Mouse (Mus musculus): Measurements from ENCODE around the gene Ptprt.

Gene Ptprt

DNA sequence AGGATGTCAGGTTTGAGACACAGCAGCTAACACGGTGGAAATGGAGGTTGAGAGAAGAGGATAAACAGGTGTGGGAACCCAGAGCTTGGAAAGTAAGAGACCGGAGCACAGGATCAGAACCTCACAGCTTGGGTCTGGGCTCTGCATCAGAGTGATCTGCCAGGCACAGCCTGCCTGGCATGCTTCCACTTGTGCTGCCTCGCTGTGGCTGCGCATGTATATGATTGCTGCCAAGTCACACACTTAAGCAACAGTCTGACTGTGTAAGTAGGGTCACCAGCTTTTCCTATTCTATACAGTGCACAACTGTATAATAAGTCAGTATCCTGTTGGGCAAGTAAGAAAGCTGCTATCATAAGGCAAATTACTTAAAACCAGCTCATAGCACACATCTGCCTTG is 249.9 kb downstream of the Ptprt start:
- DNase-seq (ENCODE audit: low spot score in 2 of 2) = no peak

DNA sequence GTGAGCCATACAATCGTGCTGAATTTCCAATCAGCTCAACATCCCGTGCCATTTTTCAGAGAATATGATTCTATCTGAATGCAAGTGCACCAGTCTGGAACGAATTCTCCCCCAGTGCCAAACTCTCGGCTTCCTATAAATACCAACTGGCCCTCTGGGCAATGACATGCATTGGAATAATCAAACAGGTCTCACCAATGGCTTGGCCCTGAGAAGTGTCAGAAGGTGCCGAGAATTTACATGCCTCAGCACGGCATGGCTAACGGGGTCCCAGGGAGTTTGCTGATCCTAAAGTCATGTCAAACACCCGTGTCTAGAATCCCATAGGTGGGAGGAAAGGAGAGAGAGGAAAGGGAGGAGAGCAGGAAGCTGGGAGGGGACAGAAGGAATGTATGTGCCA is 251.7 kb downstream of the Ptprt start:
- DNase-seq (ENCODE audit: low spot score in 2 of 2) = no peak

DNA sequence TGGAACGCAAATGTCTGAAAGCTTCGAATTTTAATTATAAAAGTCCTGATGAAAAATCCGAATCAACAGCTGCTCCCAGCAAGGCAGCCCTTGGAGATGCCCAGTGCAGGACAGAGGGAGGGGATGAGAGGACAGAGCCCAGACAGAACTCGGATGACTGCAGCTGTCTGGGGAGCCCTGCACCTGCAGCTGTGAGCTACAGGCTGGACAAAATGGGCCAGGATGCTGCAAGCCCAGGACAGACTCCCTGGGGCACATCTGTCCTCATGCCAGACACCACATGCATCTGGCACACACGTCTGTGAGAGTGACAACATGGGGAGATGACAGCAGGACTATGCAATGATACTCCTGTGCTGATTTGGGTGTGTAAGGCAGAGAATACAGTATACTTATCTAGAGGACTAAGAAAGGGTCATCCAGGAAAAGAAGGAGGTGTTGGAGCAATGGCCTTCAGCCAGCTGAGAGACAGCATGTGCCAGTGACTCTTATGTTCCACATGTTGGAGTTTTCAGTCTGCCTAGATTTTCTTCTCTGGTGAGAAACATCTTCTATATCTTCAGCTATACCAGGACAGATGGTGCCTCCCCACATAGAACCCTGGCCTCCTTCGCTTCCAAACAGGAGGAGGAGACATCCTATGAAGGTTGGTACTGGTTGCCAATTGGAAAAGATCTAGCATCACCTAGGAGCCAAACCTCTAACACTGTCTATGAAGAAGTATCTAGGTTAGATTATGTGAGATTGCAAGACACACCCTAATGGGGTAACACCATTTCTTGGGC is 259.4 kb downstream of the Ptprt start:
- DNase-seq (ENCODE audit: low spot score in 2 of 2) = no peak

DNA sequence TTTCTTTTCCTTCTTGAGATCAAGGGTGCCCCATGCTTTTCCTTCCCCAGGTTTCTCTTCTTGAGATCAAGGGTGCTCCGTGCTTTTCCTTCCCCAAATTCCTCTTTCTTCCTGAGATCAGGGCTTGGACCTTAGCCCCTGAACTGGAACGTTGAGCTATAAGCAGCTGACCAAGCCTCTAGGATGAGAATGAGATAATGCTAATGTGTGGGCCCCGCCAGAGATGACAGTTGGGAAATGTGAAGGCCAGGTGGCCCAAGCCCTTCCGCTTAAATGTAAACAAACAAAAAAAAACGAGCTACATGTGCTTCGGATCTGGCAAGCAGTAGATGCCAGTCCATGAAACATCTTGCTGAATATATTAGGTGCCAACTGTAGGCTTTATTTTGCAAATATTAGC is 266.3 kb downstream of the Ptprt start:
- no peak for DNase-seq (ENCODE audit: low spot score in 2 of 2)

DNA sequence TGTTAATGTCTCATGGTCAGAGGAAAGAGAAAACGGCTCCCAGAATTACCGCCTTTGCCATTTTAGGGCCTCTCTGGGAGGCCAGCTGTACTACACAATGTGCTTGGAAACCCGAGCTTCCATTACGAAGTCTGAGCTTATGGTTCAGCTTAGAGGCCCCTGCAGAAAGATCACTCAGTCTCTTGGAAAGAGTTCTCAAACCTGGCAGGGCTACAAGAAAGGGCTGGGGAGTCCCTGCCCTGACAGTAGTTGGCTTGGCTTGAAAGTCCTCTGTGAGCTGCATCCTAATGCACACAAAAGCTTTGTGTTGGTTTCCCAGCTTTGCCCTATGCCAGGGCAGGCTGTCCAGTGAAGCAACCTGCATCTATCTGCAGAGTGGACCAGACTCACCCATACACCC is 269.1 kb downstream of the Ptprt start:
- DNase-seq (ENCODE audit: low spot score in 2 of 2) = no peak

DNA sequence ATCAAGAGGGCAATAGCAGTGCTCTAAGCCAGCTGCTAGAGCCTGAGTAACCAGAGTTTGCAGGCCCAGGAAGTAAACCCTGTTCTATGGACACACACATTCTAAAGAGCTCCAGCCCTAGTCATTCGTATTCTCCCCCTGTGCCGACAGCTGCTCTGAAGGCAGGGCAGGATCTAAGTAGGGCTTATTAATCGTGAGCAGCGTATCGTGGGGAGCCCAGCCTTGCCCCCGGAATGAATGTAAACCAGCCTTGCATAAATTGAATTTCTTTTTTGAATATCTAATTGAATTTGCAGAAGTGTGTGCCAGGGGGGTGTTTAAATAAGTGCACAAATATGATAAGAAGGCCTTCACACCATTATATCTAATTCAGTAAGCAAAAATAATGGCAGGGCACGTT is 283.6 kb downstream of the Ptprt start:
- DNase-seq (ENCODE audit: low spot score in 2 of 2) = no peak

DNA sequence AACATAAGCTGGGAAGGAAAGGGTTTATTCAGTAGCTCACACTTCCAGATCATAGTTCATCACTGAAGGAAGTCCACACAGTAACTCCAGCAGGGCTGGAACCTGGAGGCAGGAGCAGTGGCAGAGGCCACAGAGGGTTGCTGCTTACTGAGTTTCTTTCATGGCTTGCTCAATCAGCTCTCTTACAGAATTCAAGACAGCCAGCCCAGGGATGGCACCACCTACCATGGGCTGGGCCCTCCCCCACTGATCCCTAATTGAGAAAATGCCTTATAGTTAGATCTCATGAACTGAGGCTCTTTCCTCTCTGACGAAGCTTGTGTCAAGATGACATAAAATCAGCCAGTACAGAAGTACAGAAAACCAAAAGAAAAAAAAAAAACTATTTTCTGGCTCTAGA is 311.9 kb downstream of the Ptprt start:
- DNase-seq (ENCODE audit: low spot score in 2 of 2) = no peak

DNA sequence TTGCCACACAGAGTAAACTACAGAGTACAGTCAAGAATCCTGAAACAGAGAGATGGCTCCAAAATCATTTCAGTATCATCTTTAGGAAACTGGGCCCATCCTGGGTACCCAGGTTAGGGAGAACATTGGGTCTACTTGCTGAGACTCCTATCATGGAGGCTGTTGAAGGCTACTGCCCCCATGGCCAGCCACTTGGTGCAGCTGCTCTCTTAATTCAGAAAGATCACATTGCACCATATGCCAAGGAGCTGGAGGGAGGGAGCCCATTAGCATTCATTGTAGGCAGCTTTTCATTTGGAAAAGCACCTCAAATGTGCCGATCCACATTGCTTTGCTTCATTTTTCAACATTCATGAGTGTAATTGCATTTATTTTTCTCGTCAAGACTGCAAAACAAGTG is 319.1 kb downstream of the Ptprt start:
- DNase-seq (ENCODE audit: low spot score in 2 of 2) = no peak

DNA sequence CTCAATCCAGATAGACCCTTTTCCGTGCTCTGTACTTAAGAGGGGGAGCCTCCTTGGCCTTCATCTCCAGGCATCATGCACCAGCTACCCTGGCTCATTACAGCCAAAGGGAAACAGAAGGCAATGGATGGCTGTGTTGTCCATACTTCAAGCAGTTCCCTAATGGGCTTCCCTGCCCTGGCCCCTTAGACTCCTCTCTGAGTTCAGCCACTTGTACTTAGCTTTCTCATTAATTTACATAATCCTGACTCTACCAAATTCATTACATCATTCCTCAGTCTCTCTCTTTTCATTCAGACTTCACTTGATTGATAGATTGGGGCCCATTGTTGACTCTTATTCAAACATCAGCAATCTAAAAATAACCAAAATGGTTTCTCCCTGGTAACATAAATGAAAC is 320.7 kb downstream of the Ptprt start:
- DNase-seq (ENCODE audit: low spot score in 2 of 2) = no peak

DNA sequence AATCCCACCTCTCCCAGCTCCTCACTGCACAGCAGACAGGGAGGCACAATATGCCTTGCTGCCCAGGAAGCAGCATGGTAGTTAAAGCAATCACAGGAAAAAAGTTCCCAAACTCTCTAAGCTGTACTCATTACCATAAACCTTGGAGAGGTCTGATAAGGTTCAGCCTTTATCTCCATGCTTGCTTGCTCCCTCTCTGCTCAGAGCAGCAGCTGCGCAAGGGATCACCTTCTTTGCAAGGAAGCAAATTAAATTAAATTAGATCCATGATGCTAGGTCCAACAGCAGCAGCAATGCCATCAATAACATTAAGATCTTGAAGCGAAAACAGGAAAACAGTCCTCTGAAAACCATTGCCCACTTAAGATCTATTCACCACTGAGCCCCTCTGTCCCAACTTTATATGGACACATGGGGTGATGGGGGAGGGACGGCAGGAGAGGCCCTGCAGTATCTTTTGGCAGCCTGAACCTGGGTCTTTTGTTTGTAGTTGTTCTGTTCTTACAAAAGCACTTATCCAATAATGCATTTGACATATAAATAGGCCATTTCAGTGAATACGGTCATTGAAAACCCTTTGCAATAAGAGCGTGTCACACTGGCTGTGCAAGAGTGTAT is 328.8 kb downstream of the Ptprt start:
- no peak for DNase-seq (ENCODE audit: low spot score in 2 of 2)

DNA sequence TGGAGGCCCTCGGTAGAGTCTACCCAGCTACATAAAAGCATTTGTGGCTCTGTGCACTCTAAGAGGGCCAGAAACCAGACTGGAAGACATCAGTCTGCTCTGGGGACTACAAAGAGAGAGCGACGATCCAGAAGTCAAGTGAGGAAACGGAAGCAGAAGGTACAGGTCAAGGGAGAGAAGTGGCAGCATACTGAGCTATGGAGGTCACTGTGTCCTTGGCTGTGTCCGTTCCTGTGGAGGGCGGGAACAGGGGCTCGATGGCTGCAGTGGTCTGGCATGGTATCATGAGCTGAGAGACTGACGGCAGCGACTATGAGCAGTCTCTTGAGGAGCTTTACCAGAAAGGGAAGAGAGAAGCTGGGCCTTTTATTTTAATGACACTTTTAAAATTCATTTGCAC is 331.5 kb downstream of the Ptprt start:
- no peak for DNase-seq (ENCODE audit: low spot score in 2 of 2)

DNA sequence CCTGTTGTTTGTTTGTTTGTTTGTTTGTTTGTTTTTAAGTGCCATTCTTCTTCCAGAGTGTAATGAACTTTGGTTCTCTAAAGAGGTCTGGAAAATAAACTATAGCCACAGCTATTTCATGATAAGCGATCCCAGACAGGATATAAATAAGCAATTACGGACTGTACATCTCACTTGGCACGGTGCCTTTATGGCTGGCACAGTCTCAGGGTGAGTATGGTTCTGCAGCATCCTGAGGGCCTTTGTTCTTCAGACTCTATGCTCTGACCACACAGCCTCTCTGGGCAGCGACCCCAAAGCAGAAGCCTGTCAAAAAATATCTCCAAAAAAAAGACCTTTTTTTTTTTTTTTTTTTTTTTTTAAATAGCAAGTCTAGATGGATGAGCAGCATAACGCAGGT is 338.5 kb downstream of the Ptprt start:
- DNase-seq (ENCODE audit: low spot score in 2 of 2) = no peak

DNA sequence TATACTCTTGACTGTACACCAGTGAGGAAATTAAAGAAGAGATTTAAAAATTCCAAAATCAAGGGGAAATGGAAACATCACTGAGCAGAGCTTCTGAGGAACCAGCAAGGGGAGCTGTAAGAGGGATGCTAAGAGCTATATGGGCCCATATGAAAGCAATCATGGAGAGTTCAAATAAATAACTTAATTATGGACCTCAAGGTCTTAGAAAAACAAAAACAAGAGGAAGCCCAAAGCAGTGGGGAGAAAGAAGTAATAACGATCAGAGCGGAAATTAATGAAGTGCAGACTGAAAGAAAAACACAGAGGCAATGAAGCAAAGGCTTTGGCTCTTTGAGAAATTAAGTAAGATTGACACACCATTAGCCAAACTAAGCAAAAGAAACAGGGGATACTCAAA is 353.0 kb downstream of the Ptprt start:
- no peak for DNase-seq (ENCODE audit: low spot score in 2 of 2)

DNA sequence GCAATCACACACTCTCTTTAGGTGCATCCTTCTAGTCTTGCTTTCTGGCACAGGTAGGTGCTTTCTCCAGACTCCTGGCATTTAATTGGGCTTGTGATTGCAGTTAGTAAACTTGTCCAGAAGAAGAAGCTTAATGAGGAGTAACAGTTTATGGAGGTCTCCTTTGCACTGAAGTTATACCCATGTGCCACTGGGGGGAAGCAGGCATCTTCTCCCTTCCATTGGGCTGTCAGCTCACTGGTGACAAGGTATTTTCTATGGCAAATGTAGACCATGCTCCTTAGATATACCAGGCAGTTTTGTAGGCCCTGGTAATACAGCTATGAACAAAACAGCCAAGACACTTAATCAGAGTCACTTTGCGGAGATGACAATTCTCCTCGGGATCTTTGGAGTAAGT is 366.9 kb downstream of the Ptprt start:
- no peak for DNase-seq (ENCODE audit: low spot score in 2 of 2)

DNA sequence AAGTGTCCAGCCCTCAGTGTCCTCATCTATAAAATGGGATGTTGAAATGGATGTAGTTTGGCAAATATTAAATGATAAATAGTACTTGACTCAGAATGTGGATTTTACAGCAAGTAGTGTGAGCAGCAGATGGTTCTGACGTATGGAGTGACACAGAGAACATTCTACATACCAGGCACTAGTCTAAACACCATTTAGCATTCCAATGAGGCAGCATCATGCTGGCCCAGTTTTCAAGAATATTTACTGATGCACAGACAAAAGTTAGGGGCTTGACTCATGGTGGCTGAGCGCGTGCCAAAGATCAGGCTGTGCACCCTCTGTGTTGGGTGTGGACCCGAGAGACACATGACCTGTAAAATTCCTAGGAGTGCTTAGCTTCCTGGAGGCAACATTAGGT is 378.3 kb downstream of the Ptprt start:
- DNase-seq (ENCODE audit: low spot score in 2 of 2) = no peak

DNA sequence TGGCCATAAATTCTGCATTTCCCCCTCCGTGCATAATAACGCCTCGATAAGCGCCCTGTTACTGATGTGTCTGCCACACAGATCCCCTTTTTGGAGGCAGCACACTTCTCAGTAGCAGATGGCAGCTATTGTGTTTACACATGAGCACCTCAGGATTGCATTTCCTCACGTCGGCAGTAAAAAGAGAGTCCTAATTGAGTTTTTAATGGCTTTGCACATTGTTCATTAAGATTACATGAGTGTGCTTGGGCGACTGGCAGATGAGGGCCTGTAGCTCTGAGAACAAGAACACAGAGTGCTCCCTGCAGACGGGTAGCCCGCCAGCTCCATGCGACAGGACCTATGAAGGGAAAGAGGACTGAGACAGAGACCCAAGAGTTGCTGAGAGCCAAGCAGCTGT is 378.8 kb downstream of the Ptprt start:
- DNase-seq (ENCODE audit: low spot score in 2 of 2) = no peak

DNA sequence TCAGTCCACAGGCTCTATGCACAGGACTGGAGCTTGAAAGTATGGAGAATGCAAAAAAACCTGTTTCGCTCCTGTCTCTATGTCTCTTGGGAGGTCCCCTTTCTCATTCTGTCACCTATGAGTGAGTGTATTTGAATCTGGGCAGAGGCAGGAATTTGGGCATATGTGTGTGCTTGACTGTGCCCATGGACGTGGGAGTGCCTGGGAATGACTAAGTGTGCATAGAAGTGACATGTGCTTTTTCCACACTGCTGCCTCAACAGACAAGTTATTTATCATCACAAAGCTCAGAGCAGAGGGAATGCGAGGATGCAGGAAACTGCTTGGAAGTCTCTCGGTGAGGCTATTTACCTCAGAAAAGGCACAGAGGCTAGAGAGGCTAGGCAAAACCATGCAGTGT is 387.1 kb downstream of the Ptprt start:
- DNase-seq (ENCODE audit: low spot score in 2 of 2) = no peak

DNA sequence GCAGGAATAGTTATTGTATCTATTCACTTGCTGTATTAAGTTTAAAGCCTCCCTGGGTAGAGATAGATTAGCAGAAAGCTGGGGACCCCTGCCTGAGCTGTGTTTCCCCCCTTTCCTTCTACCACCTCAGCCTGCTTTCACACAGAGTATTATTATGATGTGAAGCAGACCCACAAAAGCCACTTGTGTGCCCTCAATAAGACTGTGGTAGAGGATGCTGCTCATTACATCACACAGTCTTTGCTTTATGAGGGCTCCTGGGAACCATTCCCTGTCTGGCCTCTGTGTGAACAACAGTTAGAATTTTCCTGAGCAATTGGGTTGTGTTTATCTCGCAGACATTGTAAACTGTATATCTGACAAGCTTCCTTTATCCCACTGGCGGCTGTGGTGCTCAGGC is 409.7 kb downstream of the Ptprt start:
- DNase-seq (ENCODE audit: low spot score in 2 of 2) = no peak

DNA sequence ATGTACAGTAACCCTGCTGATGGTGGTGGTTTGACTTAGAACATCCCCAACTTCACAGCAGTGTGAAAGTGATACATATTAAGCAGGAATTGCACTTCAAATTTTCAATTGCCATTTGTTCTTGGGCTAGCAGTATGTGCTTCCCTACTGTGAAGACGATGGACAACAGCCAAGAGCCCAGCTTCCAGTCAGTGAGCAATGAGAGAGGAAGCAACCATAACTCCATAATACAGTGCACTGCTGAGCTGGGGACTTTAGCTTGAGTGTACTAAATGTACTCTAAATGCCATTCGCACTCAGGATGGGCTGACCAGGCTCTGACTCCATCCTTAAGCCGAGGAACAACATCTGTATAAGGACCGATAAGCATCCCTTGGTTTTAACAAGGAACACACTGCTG is 412.7 kb downstream of the Ptprt start:
- DNase-seq (ENCODE audit: low spot score in 2 of 2) = no peak

DNA sequence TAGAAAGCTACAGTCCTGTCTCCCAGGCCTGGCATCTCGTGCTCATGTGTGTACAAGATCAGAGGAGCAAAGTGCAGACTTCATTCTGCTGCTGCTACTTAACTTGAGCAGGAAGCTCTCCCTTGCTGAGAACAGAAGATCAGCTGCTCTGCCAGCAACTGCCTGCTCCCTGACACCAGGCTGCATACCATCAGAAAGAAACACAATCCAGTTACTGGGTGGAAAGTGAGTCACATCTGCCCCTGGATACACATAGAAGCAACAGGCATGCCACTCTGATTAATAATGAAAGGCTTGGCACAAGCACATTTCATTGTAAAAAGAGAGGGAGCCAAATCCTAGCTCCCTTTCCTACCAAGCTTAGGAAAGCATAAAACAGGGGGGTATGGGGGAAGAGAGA is 438.5 kb downstream of the Ptprt start:
- no peak for DNase-seq (ENCODE audit: low spot score in 2 of 2)

DNA sequence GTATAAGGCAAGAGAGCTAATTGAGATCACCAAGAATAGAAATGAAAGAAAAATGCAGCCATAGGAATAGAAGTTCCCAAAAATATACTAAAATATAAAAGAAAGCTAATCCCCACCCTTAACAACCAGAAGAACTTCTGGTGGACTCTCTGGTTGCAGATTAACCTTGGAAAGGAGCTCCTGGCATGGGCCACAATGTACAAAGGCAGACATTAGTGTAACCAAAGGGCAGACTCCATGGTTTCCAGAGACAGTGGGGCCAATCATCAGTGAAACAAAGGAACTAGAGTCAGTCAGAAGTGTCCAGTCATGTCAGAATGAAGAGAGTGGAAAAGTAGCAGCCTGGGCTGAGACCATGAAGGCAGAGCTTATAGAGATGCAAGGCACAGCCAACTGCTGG is 440.4 kb downstream of the Ptprt start:
- DNase-seq (ENCODE audit: low spot score in 2 of 2) = no peak

DNA sequence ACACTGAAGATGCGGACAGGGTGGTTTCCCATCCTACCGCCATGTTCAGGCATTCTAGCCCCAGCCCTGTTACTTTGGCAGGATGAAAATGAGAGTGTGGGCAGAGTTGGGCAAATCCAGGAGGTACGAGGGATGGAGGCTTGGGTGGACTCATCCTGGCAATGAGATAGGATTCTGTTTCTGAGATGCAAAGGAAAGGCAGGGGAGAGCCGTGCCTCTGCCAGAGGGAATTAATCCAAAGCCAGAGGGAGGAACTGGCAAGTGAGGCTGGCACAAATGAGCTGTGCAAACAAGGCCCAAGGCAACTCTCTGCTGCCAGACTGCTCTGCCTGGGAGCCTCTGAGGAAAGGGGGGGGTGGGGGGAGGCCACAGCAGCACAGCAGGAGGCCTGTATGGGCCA is 441.4 kb downstream of the Ptprt start:
- DNase-seq (ENCODE audit: low spot score in 2 of 2) = no peak

DNA sequence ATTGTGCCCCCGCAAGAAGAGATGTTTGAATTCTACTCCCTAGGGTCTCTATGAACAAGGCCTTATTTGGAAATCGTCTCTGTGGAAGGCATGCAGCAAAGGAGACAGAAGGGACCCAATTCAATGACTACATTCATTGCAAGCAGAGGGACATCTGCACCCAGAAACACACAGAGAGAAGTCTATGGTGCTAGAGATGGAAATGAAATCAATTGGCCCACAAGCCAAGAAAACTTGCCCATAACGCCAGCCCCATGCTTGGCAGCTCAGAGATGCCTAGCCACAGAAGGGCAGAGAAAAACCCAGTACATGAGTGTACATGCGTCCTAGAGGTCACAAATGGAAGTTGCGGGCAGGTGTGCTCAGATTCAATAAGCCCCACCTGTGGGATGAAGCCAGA is 443.1 kb downstream of the Ptprt start:
- DNase-seq (ENCODE audit: low spot score in 2 of 2) = no peak

DNA sequence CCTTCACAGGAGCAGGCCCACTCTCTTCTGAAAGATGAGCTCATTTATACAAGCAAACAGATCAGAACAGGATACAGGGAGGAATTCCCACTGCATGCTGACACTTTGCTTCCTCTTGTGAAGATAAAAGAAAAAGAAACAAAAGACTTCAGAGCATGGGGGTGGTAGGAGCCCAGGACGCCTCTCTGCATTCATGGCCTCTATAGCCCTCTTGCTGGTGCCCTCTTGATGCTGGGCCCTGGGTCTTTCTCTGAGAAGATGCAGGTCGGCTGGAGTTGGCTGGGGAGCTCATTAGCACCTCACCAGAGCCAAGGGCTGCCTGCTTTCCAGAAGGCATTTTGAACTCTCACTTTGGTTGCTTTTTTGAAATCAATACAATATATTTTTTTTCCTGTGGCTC is 448.6 kb downstream of the Ptprt start:
- DNase-seq (ENCODE audit: low spot score in 2 of 2) = no peak
